Mouse (Mus musculus): ENCODE results near the gene Gm8909.

GRCm38 (mm10) chr17:36187540-36187939 is 19.2 kb upstream of the Gm8909 start:
- no peak for TF ChIP-seq CTCF (IDR thresholded peaks at IDR 0.05; ENCODE audit: insufficient read depth, low read depth, low read length)
- no peak for TF ChIP-seq POLR2A (IDR thresholded peaks at IDR 0.05; ENCODE audit: insufficient read depth, low read depth, low read length)

All from olfactory bulb, adult 2 months (tissue).